Mouse (Mus musculus) CH12.LX (cell line): Measurements from ENCODE around the gene Kpna6. TPM values are rescaled to one million over a fixed set of nuclear protein-coding genes. Genes with fewer than 3 reads are reported as not detected.
A peak's percentile ranks its signal among the peaks of the same experiment; 100 is the strongest.

Source experiments
- DNase-seq: peaks from one replicate; pipeline ENCODE4 v3.0.0-alpha.2; 2013; ENCODE audit errors: extremely low read depth
- H3K27ac ChIP-seq: 2 replicates; pipeline ENCODE4 v1.5.1; 2012; ENCODE audit warnings: low read depth, mild to moderate bottlenecking, control low read depth, moderate library complexity; ENCODE audit not compliant: insufficient read depth
- H3K27me3 ChIP-seq: replicated peaks from 2 replicates; pipeline ENCODE3; 2012; ENCODE audit warnings: inconsistent platforms
- H3K36me3 ChIP-seq, 2 experiments: replicated peaks in 1 of 2; 2 replicates each; pipeline versions ENCODE3 to v1.6.1; 2012; ENCODE audit warnings: inconsistent platforms in 1 of 2, low read length in 1 of 2, mild to moderate bottlenecking in 1 of 2, mixed read lengths in 1 of 2, moderate library complexity in 1 of 2; ENCODE audit not compliant: control insufficient read depth in 1 of 2, insufficient read depth in 1 of 2
- H3K4me1 ChIP-seq, 2 experiments: 2 replicates each; pipeline ENCODE4 v1.6.1; 2012; ENCODE audit warnings: inconsistent platforms in 1 of 2, moderate library complexity in 1 of 2; ENCODE audit not compliant: insufficient read depth in 2 of 2, control insufficient read depth in 1 of 2
- H3K4me2 ChIP-seq: 2 replicates; pipeline ENCODE4 v1.6.1; 2012; ENCODE audit warnings: low read depth, mild to moderate bottlenecking, control low read depth; ENCODE audit not compliant: poor library complexity, insufficient read depth, severe bottlenecking
- H3K4me3 ChIP-seq, 3 experiments: fragments of 150-350 bp in 1 of 3; sonication (generic) in 1 of 3; replicated peaks in 1 of 3; 2 replicates each; pipeline versions ENCODE3 to v1.5.1; 2011 to 2012; ENCODE audit warnings: low read depth in 2 of 3, low read length in 2 of 3, mild to moderate bottlenecking in 2 of 3, moderate library complexity in 2 of 3, control low read depth in 1 of 3, improper control_type of control experiment in 1 of 3, inconsistent platforms in 1 of 3, mixed read lengths in 1 of 3; ENCODE audit not compliant: poor library complexity in 1 of 3
- H3K79me2 ChIP-seq: replicated peaks from 2 replicates; pipeline ENCODE4 v1.6.1; 2012; ENCODE audit warnings: mild to moderate bottlenecking, moderate library complexity; ENCODE audit not compliant: control insufficient read depth, poor library complexity, insufficient read depth, severe bottlenecking; ENCODE audit errors: extremely low read depth
- H3K9ac ChIP-seq: 2 replicates; pipeline ENCODE4 v1.6.1; 2012; ENCODE audit warnings: low read depth, mild to moderate bottlenecking, control low read depth, moderate library complexity; ENCODE audit not compliant: insufficient read depth
- H3K9me3 ChIP-seq: replicated peaks from 2 replicates; pipeline ENCODE3; 2012; ENCODE audit warnings: low read length, inconsistent platforms, mixed read lengths
- BHLHE40 ChIP-seq: IDR thresholded peaks from 2 replicates; pipeline ENCODE4 v1.6.1; 2011; ENCODE audit warnings: mild to moderate bottlenecking, low read depth, low read length, improper control_type of control experiment
- CHD1 ChIP-seq: IDR thresholded peaks from 2 replicates; pipeline ENCODE4 v1.6.1; 2012; ENCODE audit warnings: low read depth, low read length, improper control_type of control experiment, inconsistent platforms
- CTCF ChIP-seq, 2 experiments: IDR thresholded peaks in 1 of 2; conservative IDR thresholded peaks in 1 of 2; 2 replicates each; pipeline ENCODE4 v1.5.1; 2011 to 2012; ENCODE audit warnings: low read depth in 2 of 2, low read length in 2 of 2, improper control_type of control experiment in 1 of 2, inconsistent platforms in 1 of 2, mild to moderate bottlenecking in 1 of 2, moderate library complexity in 1 of 2
- E2F4 ChIP-seq: IDR thresholded peaks from 2 replicates; pipeline ENCODE4 v1.6.1; 2011; ENCODE audit warnings: low read depth, low read length, improper control_type of control experiment; ENCODE audit not compliant: insufficient replicate concordance
- ETS1 ChIP-seq: conservative IDR thresholded peaks from 2 replicates; pipeline ENCODE4 v1.6.1; 2012; ENCODE audit warnings: low read depth, mild to moderate bottlenecking, inconsistent platforms, low read length, improper control_type of control experiment, moderate library complexity
- HCFC1 ChIP-seq: IDR thresholded peaks from 2 replicates; pipeline ENCODE4 v1.6.1; 2012; ENCODE audit warnings: low read depth, mild to moderate bottlenecking, inconsistent platforms, low read length, improper control_type of control experiment
- JUN ChIP-seq: IDR thresholded peaks from 2 replicates; pipeline ENCODE4 v1.6.1; 2011; ENCODE audit warnings: low read depth, mild to moderate bottlenecking, low read length, improper control_type of control experiment, moderate library complexity; ENCODE audit not compliant: insufficient read depth
- KAT2A ChIP-seq: IDR thresholded peaks from 2 replicates; pipeline ENCODE4 v1.6.1; 2012; ENCODE audit warnings: low read length, improper control_type of control experiment, inconsistent platforms; ENCODE audit not compliant: insufficient replicate concordance
- MAX ChIP-seq: IDR thresholded peaks from 2 replicates; pipeline ENCODE4 v1.6.1; 2011; ENCODE audit warnings: low read length, improper control_type of control experiment
- MAZ ChIP-seq: IDR thresholded peaks from 2 replicates; pipeline ENCODE4 v1.6.1; 2012; ENCODE audit warnings: low read depth, mild to moderate bottlenecking, inconsistent platforms, low read length, improper control_type of control experiment, moderate library complexity
- MXI1 ChIP-seq: IDR thresholded peaks from 2 replicates; pipeline ENCODE4 v1.6.1; 2011; ENCODE audit warnings: mild to moderate bottlenecking, low read depth, low read length, improper control_type of control experiment
- NRF1 ChIP-seq: IDR thresholded peaks from 2 replicates; pipeline ENCODE4 v1.6.1; 2014; ENCODE audit warnings: low read depth, mild to moderate bottlenecking, inconsistent platforms, low read length, improper control_type of control experiment, moderate library complexity
- POLR2A ChIP-seq: IDR thresholded peaks from 2 replicates; pipeline ENCODE4 v1.6.1; 2011; ENCODE audit warnings: low read depth, mild to moderate bottlenecking, improper control_type of control experiment, low read length
- POLR2AphosphoS2 ChIP-seq: IDR thresholded peaks from 2 replicates; pipeline ENCODE4 v1.6.1; 2011; ENCODE audit warnings: low read depth, low read length, improper control_type of control experiment
- RAD21 ChIP-seq: IDR thresholded peaks from 2 replicates; pipeline ENCODE4 v1.6.1; 2011; ENCODE audit warnings: low read depth, mild to moderate bottlenecking, low read length, improper control_type of control experiment, moderate library complexity
- SIN3A ChIP-seq: IDR thresholded peaks from 2 replicates; pipeline ENCODE4 v1.6.1; 2012; ENCODE audit warnings: low read length, improper control_type of control experiment, inconsistent platforms
- SMC3 ChIP-seq: IDR thresholded peaks from 2 replicates; pipeline ENCODE4 v1.6.1; 2011; ENCODE audit warnings: low read depth, low read length, improper control_type of control experiment
- TBP ChIP-seq: conservative IDR thresholded peaks from 2 replicates; pipeline ENCODE4 v1.6.1; 2011; ENCODE audit warnings: low read depth, low read length, improper control_type of control experiment
- TCF12 ChIP-seq: IDR thresholded peaks from 2 replicates; pipeline ENCODE4 v1.6.1; 2014; ENCODE audit warnings: low read depth, mild to moderate bottlenecking, inconsistent platforms, low read length, improper control_type of control experiment
- USF1 ChIP-seq: IDR thresholded peaks from 2 replicates; pipeline ENCODE4 v1.6.1; 2014; ENCODE audit warnings: low read depth, mild to moderate bottlenecking, inconsistent platforms, low read length, improper control_type of control experiment
- ZC3H11A ChIP-seq: IDR thresholded peaks from 2 replicates; pipeline ENCODE4 v1.6.1; 2012; ENCODE audit warnings: low read depth, mild to moderate bottlenecking, inconsistent platforms, low read length, improper control_type of control experiment
- ZMIZ1 ChIP-seq: IDR thresholded peaks from 2 replicates; pipeline ENCODE4 v1.6.1; 2012; ENCODE audit warnings: low read depth, mild to moderate bottlenecking, inconsistent platforms, low read length, improper control_type of control experiment
- dilution Hi-C: fragments of 300-500 bp; cut with MboI; formaldehyde crosslinking; loops from 2 replicates; pipeline ENCODE4 v1.14.3; 2020; ENCODE audit warnings: low sequenced_read_pairs; ENCODE audit not compliant: extremely low pct_unique_long_range_greater_than_20kb, extremely low pct_ligation_motif_present
- in situ Hi-C: fragments of 300-500 bp; cut with MboI; formaldehyde crosslinking; loops from 3 replicates; pipeline ENCODE4 v1.14.3; 2019; ENCODE audit warnings: low sequenced_read_pairs, low pct_ligation_motif_present, low pct_unique_long_range_greater_than_20kb, mixed read lengths
- polyA plus RNA-seq: library from polyadenylated mRNA; unstranded; fragments of >175 nt; gene quantifications from 2 replicates; pipeline ENCODE4 v1.2.1, GENCODE M21; 2012; ENCODE audit warnings: low read depth; ENCODE audit not compliant: insufficient read length
- total RNA-seq, 2 experiments: library from RNA; depleted of rRNA; stranded (reverse); fragments of 300-350 nt in 1 of 2; fragments of >200 nt in 1 of 2; gene quantifications; 2 replicates each; pipeline ENCODE4 v1.2.3; 2012 to 2014

The Kpna6 gene
- total and polyA plus RNA-seq, 3 experiments = 17.3 to 25.8 (median 19.6) TPM

DNA sequence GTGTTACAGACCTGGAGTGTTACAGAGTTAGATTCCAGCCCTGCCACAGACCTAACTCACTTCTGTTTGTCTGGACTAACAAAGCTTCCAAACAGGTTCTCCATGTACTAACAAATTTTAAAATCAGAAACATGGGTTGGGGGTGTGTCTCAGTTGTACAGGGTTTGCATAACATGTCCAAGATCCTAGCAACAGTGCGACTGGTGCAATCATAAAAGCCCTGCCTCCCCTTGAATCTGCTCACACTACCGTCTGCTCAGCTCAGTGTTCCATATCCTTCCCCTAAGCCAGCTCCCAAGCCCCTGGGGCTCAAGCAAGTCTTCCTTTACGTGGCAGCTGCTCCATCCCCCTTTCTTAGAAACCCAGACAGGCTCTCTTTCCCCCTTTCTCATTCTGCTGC, 34.2 kb upstream of the Kpna6 start:
- H3K36me3 ChIP-seq = peaks cover 58 to 96% of the 10 kb centered on the region in 2 experiments
- H3K79me2 ChIP-seq = no peaks in the 10 kb centered on the region
- TF ChIP-seq ZMIZ1 (no peak), E2F4 (no peak), JUN (no peak), CHD1 (no peak), BHLHE40 (no peak), ETS1 (no peak), TBP (no peak), NRF1 (no peak), POLR2A (no peak), USF1 (no peak), TCF12 (no peak), POLR2AphosphoS2 (no peak), HCFC1 (no peak), MAX (no peak), RAD21 (no peak)
- no peak for DNase-seq
- H3K9me3 ChIP-seq = no peaks in the 10 kb centered on the region
- peaks cover 3 to 14% of the 10 kb centered on the region in 2 experiments for H3K4me1 ChIP-seq
- in situ Hi-C loops = loop anchor here (25.0 kb wide), 1 partner anchor 381 kb away; no protein-coding TSS in a partner anchor
- H3K9ac ChIP-seq = no peak overlapping the region
- dilution Hi-C loops = no loop called here
- no peak overlapping the region for H3K4me3 ChIP-seq
- H3K27me3 ChIP-seq = no peaks in the 10 kb centered on the region
- no peak overlapping the region for H3K27ac ChIP-seq
- H3K4me2 ChIP-seq = no peak overlapping the region

DNA sequence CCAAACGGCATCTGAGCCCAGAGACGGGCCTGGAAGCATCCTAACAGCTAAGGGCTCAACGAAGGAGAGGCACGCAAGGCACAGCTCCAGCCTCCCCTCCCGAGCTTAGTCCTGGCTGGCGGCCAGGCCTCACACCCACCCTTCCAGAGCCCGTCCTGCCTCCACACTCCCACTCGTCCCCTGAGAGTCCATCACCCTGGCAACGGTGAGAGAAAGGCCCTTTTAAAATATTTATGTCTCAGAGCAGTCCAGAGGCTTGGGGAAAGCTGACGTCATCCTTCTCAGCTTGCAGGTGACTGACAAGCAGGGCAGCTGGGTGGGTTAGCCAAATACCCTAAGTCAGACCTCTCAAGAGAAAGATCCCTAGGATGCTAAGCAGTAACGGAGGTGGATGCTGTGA, 29.9 kb upstream of the Kpna6 start:
- H3K36me3 ChIP-seq = peaks cover 22 to 61% of the 10 kb centered on the region in 2 experiments
- no peak for TF ChIP-seq CTCF (conservative IDR thresholded peaks at IDR 0.05 in 1 of 2, IDR thresholded peaks at IDR 0.05 in 1 of 2; ENCODE audit: low read depth in 2 of 2, low read length in 2 of 2)
- TF ChIP-seq ETS1 = no peak
- TF ChIP-seq SMC3 = no peak
- no peak for TF ChIP-seq KAT2A
- no peak for TF ChIP-seq ZC3H11A
- no peak for TF ChIP-seq MAZ
- TF ChIP-seq HCFC1 = no peak
- no peak for TF ChIP-seq SIN3A
- TF ChIP-seq MXI1 = no peak
- no peak overlapping the region for H3K4me3 ChIP-seq
- dilution Hi-C loops (no loop called here), in situ Hi-C loops (loop anchor here (5.0 to 25.0 kb wide), 3 partner anchors 70 to 385 kb away; no protein-coding TSS in a partner anchor)
- H3K27me3 ChIP-seq = no peaks in the 10 kb centered on the region
- no peaks in the 10 kb centered on the region for H3K79me2 ChIP-seq
- peak; percentile 27 for DNase-seq
- H3K9ac ChIP-seq = no peak overlapping the region
- H3K4me1 ChIP-seq = peaks cover 5 to 18% of the 10 kb centered on the region in 2 experiments
- H3K9me3 ChIP-seq = no peaks in the 10 kb centered on the region
- no peak overlapping the region for H3K27ac ChIP-seq
- no peak overlapping the region for H3K4me2 ChIP-seq
